Mouse (Mus musculus) gastrocnemius, adult 2 months (tissue): Measurements from ENCODE around the gene Rtp4. TPM values are rescaled to one million over a fixed set of nuclear protein-coding genes. Genes with fewer than 3 reads are reported as not detected.
A peak's percentile ranks its signal among the peaks of the same experiment; 100 is the strongest.

Experiments used
- DNase-seq: peaks from one replicate; pipeline ENCODE4 v3.0.0; 2022
- H3K27ac ChIP-seq: fragments of 200-600 bp; 2 replicates; pipeline ENCODE4 v1.8.1; 2022; ENCODE audit warnings: mild to moderate bottlenecking
- H3K4me3 ChIP-seq: fragments of 200-600 bp; 2 replicates; pipeline ENCODE4 v1.8.1; 2022; ENCODE audit warnings: mild to moderate bottlenecking, moderate library complexity
- CTCF ChIP-seq: fragments of 200-600 bp; IDR thresholded peaks from 2 replicates; pipeline ENCODE4 v1.8.1; 2022; ENCODE audit warnings: antibody characterized with exemption, mild to moderate bottlenecking, moderate library complexity
- intact Hi-C: fragments of 180-260 bp; cut with DNase I; formaldehyde crosslinking; loops from one replicate; pipeline ENCODE4 v1.15.1; 2025
- long read RNA-seq, 2 experiments: library from polyadenylated mRNA; stranded (forward); transcript quantifications; one replicate each; pipeline ENCODE4 v2.0.0; 2021
- total RNA-seq, 2 experiments: library from RNA; stranded (reverse); gene quantifications; 2 replicates each; pipeline ENCODE4 v1.2.3; 2021

Rtp4 gene
- total RNA-seq, result 1 to 10 TPM in 1 of 2 experiments, under 1 TPM in 1; 0.79 to 1.8 TPM
- long read RNA-seq, experiment 1, partial matches to known transcripts, result 0 of 2 reads
- long read RNA-seq, experiment 1, other reads (novel, unspliced or antisense), result 1 of 2 reads
- long read RNA-seq, experiment 2, partial matches to known transcripts, result 0 of 1 reads
- long read RNA-seq, experiment 2, other reads (novel, unspliced or antisense), result 1 of 1 reads

DNA sequence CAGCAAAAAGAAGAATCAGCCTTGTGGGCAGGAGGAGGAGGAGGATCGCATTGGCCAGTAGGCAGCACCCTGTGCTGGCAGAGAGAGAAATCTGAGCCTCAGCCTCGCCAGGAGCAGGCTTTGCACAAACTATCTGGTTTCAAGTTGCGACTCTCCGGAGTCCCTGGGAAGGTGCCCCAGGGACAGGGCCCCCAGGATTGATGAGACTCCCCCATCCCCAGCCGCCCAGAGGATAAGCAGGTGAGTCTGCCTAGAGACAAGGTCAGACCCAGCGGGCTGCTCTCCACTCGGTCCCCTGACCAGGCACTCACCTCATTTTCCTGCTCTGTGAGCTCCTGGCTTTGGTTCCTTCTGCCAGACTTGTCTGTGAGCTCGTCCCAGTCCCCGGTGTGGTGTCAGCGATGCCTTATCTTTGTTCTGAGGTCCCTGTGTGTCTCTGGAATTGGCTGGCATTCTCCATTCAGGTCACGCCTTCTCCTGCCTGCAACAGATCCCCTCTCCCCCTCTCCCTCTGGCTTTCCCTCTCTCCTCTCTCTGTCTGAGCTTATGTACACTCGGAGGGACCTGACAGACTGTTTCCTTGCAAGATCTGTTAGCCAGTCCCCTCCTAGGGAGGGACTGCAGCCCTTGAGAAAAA lies at the start of gene Rtp4, which contains the start of gene Masp1:
Gene Rtp4, plus strand, starts transcription at position 57 of the 637 bp plus-strand sequence.
Gene Masp1, minus strand, starts transcription at position 581 of the 637 bp plus-strand sequence.
- Histone ChIP-seq H3K4me3 (peak within 1 kb of the TSS; percentile 76), H3K27ac (peak within 1 kb of the TSS; percentile 92)
- peak; percentile 84 for DNase-seq
- no peak for TF ChIP-seq CTCF
- intact Hi-C loops, result loop anchor here (2.0 kb wide), 1 partner anchor 22 kb away; no protein-coding TSS in a partner anchor

DNA sequence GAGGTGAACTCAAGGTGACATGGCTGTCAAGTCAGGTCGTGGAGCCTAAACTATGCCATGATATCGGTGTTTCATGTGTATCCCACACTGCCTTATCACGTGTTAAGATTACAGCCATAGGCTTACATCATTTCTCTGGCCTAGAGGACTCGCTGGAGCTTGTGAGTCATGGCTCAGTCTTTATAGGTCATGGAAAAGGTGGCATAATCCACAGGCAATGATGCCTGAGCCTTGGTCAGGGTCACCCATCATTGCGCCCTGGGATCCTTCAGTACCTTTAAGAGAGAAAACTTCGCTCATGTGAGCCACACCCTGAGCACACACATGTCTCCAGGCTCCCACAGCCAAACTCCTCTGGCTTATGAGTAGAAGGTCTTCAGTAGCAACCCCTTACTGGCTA lies 48.5 kb upstream of the Rtp4 start:
- no peak for DNase-seq
- intact Hi-C loops, result no loop called here
- Histone ChIP-seq H3K4me3 (no peak overlapping the region), H3K27ac (no peak overlapping the region)
- no peak for TF ChIP-seq CTCF

DNA sequence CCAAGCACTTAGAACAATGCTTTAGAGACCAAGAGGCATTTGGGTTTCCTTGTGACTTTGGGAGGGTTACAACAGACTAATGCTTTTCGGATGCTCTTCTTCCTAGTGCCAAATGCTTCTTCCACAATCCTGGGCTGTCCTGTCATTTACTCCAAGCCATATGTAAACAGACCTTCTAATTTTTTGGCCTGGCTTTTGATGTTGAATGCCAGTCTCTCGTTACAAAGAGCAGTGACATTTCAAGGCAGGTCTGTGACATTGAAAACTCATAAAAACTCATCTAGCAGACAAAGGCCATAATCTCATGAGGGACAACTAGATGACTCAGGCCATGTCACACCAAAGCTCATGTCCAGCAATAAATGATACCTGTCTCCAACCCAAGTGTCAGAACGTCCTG lies 48.0 kb upstream of the Rtp4 start:
- Histone ChIP-seq H3K27ac (no peak overlapping the region), H3K4me3 (no peak overlapping the region)
- intact Hi-C loops, result no loop called here
- DNase-seq, result no peak
- no peak for TF ChIP-seq CTCF

DNA sequence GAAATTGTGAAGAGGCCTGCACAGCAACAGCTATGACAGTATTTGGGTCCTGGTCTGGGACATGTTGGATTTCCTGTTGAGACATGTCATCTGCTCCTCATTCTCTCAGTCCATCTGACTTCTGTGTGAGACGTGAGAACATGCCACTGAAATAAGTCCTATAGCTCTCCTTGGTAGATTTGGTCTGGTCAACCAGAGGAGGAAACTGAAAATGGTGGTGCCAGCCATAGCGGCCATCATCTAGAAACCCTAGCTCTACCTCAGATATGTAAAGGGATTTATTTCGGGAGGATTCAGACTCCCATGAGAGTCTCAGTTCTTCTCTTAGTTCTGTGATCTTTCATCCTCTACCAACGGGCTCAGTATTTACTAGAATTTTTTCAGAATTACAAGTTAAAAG lies 44.4 kb upstream of the Rtp4 start:
- DNase-seq, result no peak
- Histone ChIP-seq H3K4me3 (no peak overlapping the region), H3K27ac (no peak overlapping the region)
- no peak for TF ChIP-seq CTCF
- intact Hi-C loops, result no loop called here

GRCm38 (mm10) chr16:23476598-23476997 lies 43.5 kb upstream of the Rtp4 start:
- DNase-seq, result no peak
- no peak overlapping the region for H3K27ac ChIP-seq
- intact Hi-C loops, result no loop called here
- TF ChIP-seq CTCF, result no peak
- H3K4me3 ChIP-seq, result no peak overlapping the region

GRCm38 (mm10) chr16:23479872-23480603 lies 40.1 kb upstream of the Rtp4 start:
- no peak overlapping the region for H3K4me3 ChIP-seq
- intact Hi-C loops, result no loop called here
- no peak for TF ChIP-seq CTCF

GRCm38 (mm10) chr16:23482218-23482617 lies 37.9 kb upstream of the Rtp4 start:
- Histone ChIP-seq H3K27ac (no peak overlapping the region), H3K4me3 (no peak overlapping the region)
- DNase-seq, result no peak
- no peak for TF ChIP-seq CTCF
- intact Hi-C loops, result no loop called here

More at GRCm38 (mm10) chr16:23479872-23480603, 40.1 kb upstream of the Rtp4 start:
- no peak overlapping the region for H3K27ac ChIP-seq
- no peak for DNase-seq

GRCm38 (mm10) chr16:23482846-23483245 lies 37.2 kb upstream of the Rtp4 start:
- no peak for TF ChIP-seq CTCF
- H3K27ac ChIP-seq, result no peak overlapping the region
- intact Hi-C loops, result no loop called here
- no peak for DNase-seq
- no peak overlapping the region for H3K4me3 ChIP-seq

- intact Hi-C loops, result no loop called here
- no peak for DNase-seq
- Histone ChIP-seq H3K4me3 (no peak overlapping the region), H3K27ac (no peak overlapping the region)
- no peak for TF ChIP-seq CTCF
Observed at GRCm38 (mm10) chr16:23483292-23483691, 36.8 kb upstream of the Rtp4 start.

GRCm38 (mm10) chr16:23492783-23493182 lies 27.3 kb upstream of the Rtp4 start:
- intact Hi-C loops, result no loop called here
- DNase-seq, result no peak
- H3K4me3 ChIP-seq, result no peak overlapping the region
- H3K27ac ChIP-seq, result no peak overlapping the region
- TF ChIP-seq CTCF, result no peak

GRCm38 (mm10) chr16:23496245-23496924 lies 23.7 kb upstream of the Rtp4 start:
- peak overlapping the region; percentile 88; the same call in 1 of the 2 replicates for H3K27ac ChIP-seq
- intact Hi-C loops, result no loop called here

GRCm38 (mm10) chr16:23497440-23497839 lies 22.7 kb upstream of the Rtp4 start:
- no peak for TF ChIP-seq CTCF

More at GRCm38 (mm10) chr16:23496245-23496924, 23.7 kb upstream of the Rtp4 start:
- DNase-seq, result no peak
- no peak for TF ChIP-seq CTCF
- no peak overlapping the region for H3K4me3 ChIP-seq

More at GRCm38 (mm10) chr16:23497440-23497839, 22.7 kb upstream of the Rtp4 start:
- Histone ChIP-seq H3K27ac (peak overlapping the region; percentile 88; the same call in 1 of the 2 replicates), H3K4me3 (no peak overlapping the region)
- intact Hi-C loops, result no loop called here
- DNase-seq, result no peak
